Mouse (Mus musculus): ENCODE measurements around the gene Alpi. TPM values are rescaled to one million over a fixed set of nuclear protein-coding genes. Genes with fewer than 3 reads are reported as not detected.
A peak's percentile ranks its signal among the peaks of the same experiment; 100 is the strongest.

Gene Alpi
- polyA plus RNA-seq (2016; fragmentation: Nextera tagmentation; extraction: Ambion mirVana), result not detected in 2 replicates

DNA sequence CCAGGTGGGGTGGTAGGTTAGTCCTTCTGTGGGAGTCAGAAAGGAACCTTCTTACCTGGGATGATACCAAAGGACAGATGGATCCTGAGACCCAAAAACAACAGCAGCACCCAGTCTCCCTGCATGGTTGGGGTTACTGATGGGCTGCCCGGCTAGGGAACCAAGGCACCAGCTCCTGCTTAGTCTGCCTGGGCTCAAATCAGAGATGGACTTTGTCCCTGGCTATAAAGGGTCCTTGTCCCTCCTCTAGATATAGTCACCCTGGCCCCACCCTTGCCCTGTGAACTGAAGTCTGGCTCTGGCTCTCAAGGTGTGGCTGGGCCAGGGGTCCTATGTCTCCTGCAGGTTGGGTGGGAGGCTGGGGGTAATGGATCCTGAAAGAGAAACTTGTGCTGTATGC, at the start of gene Alpi:
Gene Alpi, minus strand, starts transcription at position 196 of the 400 bp plus-strand sequence.
- 80% methylated on average over 1 of the region's 1 CpGs for WGBS (ENCODE audit: insufficient replicate concordance)
- peaks cover 6% of the 10 kb centered on the region; the same call in 1 of the 2 replicates for H3K4me1 ChIP-seq
- H3K9ac ChIP-seq, result no peak within 1 kb of the TSS
- no peaks in the 10 kb centered on the region for H3K9me3 ChIP-seq (replicated peaks)
- H3K27ac ChIP-seq, result no peak within 1 kb of the TSS
- peaks cover 16% of the 10 kb centered on the region for H3K27me3 ChIP-seq (replicated peaks)
- H3K4me3 ChIP-seq, result no peak within 1 kb of the TSS
- no peaks in the 10 kb centered on the region for H3K36me3 ChIP-seq
- no peak within 1 kb of the TSS for H3K4me2 ChIP-seq
- no peak for ATAC-seq

DNA sequence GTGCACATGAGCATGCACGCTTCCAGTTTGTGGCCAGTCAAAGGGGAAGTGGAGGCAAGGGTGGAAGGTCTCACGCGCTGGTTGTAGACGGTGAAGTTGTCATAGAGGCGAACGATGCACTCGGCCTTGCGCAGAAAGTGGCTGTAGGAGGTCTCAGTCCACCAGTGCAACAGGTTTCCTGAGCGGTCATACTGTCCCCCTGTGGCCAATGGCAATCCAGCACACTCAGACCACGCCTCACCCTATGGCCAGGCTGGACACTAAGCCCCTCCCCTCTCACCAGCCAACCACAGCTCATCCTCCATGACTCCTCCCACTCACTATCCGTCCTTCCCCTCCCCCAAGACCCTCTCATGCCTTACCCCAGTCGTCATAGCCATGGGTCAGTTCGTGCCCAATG, 48.0 kb upstream of the Alpi start:
- H3K9ac ChIP-seq, result no peak overlapping the region
- H3K36me3 ChIP-seq, result no peaks in the 10 kb centered on the region
- peak overlapping the region; percentile 18 for H3K4me2 ChIP-seq
- H3K9me3 ChIP-seq (replicated peaks), result no peaks in the 10 kb centered on the region
- H3K27ac ChIP-seq, result no peak overlapping the region
- H3K4me1 ChIP-seq, result 0 out of 2 replicates have a peak, but pooled peaks cover 3% of the 10 kb centered on the region
- no peak overlapping the region for H3K4me3 ChIP-seq
- no peak for ATAC-seq
- peaks cover 85% of the 10 kb centered on the region for H3K27me3 ChIP-seq (replicated peaks)
- 34% methylated on average over 13 of the region's 13 CpGs for WGBS (ENCODE audit: insufficient replicate concordance)

DNA sequence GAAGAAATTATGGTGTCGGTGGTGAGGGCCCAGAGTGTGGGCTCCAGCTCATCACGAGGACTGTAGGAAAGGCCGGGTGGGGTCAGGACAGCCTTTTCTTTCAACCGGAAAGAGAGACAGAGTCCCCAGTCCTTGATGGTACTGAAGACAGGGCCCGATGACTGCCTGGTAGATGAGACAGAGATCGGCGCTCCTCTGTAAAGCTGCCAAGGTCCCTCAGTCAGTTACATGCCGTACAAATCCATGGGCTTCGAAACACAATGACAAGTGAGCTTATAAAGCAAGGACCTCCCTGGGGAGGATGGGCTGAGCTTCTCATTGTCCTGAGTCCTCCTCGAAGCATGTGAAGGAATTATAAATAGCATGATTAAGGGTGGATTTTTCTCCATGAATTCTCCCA, 41.7 kb upstream of the Alpi start:
- H3K4me2 ChIP-seq, result no peak overlapping the region
- no peak overlapping the region for H3K9ac ChIP-seq
- H3K27me3 ChIP-seq (replicated peaks), result peaks cover 36% of the 10 kb centered on the region
- no peak overlapping the region for H3K27ac ChIP-seq
- no peak for ATAC-seq
- H3K4me3 ChIP-seq, result no peak overlapping the region
- no peaks in the 10 kb centered on the region for H3K36me3 ChIP-seq
- H3K9me3 ChIP-seq (replicated peaks), result no peaks in the 10 kb centered on the region
- H3K4me1 ChIP-seq, result no peaks in the 10 kb centered on the region
- 70% methylated on average over 10 of the region's 10 CpGs for WGBS (ENCODE audit: insufficient replicate concordance)

DNA sequence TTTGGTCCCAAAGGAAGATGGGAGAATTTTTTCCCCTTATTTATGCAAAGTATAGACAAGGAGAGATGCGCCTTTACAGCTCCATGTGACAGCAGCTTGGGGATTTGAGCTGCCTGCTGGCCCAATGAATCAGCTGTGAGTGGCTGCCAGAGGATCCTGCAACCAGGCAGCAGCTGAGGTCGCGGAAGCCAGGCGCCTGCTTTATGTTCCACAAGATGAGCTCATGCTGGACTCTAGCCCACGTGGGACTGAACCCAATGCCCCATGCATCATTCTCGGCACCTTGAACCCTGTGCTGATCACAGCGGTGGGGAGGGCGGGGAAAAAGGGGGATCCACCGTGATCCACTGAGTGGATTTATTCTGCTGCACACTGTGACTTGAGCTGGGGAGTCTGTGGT, 41.0 kb upstream of the Alpi start:
- WGBS (ENCODE audit: insufficient replicate concordance), result 71% methylated on average over 9 of the region's 9 CpGs
- ATAC-seq, result no peak
- no peaks in the 10 kb centered on the region for H3K36me3 ChIP-seq
- no peaks in the 10 kb centered on the region for H3K9me3 ChIP-seq (replicated peaks)
- H3K27ac ChIP-seq, result no peak overlapping the region
- no peaks in the 10 kb centered on the region for H3K4me1 ChIP-seq
- no peak overlapping the region for H3K9ac ChIP-seq
- H3K4me3 ChIP-seq, result no peak overlapping the region
- no peak overlapping the region for H3K4me2 ChIP-seq
- peaks cover 29% of the 10 kb centered on the region; the same call in 1 of the 2 replicates for H3K27me3 ChIP-seq (replicated peaks)

DNA sequence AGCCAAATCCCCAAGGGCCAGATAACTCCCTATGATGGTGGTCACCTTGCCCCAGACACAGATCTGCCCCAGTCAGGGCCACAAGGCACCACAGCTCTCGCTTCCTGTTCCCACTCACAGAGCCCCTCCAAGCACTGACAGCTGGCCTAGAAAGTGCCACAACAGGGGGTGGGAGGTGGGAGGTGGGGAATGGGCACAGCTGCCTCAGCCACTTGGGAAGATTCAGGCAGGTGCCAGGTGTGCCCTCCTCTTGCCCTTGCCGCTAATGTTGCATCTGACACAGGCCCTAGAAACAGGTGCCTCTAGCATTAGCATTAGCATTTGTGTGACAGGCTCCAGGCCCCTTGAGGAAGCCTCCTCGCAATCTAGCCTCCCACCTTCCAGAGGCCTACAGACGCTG, 40.1 kb upstream of the Alpi start:
- no peaks in the 10 kb centered on the region for H3K4me1 ChIP-seq
- H3K27ac ChIP-seq, result no peak overlapping the region
- peaks cover 21% of the 10 kb centered on the region; the same call in 1 of the 2 replicates for H3K27me3 ChIP-seq (replicated peaks)
- H3K36me3 ChIP-seq, result no peaks in the 10 kb centered on the region
- no peak for ATAC-seq
- 69% methylated on average over 4 of the region's 4 CpGs for WGBS (ENCODE audit: insufficient replicate concordance)
- no peak overlapping the region for H3K4me3 ChIP-seq
- H3K4me2 ChIP-seq, result no peak overlapping the region
- no peak overlapping the region for H3K9ac ChIP-seq
- H3K9me3 ChIP-seq (replicated peaks), result no peaks in the 10 kb centered on the region

DNA sequence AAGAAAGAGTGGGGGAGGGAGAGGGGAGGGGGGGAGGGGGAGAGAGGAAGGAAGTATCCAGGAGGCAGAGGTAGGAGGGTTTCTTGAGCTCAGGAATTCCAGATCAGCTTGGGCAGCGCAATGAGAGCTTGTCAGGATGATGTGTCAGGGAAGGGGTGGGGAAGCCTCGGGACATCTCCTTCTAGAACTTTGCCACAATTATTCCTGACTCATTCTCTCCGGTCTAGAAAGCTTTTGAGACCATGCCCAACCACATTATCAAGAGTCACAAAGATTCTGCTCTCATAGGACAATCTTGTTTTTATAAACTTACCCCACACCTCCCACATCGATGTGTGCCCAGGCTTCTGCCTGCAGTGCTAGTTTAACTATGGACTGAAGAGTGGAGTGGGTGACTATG, 30.4 kb upstream of the Alpi start:
- Histone ChIP-seq H3K27me3 (replicated peaks) (peaks cover 26% of the 10 kb centered on the region), H3K27ac (no peak overlapping the region), H3K4me1 (no peaks in the 10 kb centered on the region), H3K4me3 (no peak overlapping the region), H3K9me3 (replicated peaks) (no peaks in the 10 kb centered on the region), H3K9ac (no peak overlapping the region), H3K36me3 (no peaks in the 10 kb centered on the region), H3K4me2 (no peak overlapping the region)
- ATAC-seq, result no peak
- WGBS (ENCODE audit: insufficient replicate concordance), result 72% methylated on average over 4 of the region's 4 CpGs

DNA sequence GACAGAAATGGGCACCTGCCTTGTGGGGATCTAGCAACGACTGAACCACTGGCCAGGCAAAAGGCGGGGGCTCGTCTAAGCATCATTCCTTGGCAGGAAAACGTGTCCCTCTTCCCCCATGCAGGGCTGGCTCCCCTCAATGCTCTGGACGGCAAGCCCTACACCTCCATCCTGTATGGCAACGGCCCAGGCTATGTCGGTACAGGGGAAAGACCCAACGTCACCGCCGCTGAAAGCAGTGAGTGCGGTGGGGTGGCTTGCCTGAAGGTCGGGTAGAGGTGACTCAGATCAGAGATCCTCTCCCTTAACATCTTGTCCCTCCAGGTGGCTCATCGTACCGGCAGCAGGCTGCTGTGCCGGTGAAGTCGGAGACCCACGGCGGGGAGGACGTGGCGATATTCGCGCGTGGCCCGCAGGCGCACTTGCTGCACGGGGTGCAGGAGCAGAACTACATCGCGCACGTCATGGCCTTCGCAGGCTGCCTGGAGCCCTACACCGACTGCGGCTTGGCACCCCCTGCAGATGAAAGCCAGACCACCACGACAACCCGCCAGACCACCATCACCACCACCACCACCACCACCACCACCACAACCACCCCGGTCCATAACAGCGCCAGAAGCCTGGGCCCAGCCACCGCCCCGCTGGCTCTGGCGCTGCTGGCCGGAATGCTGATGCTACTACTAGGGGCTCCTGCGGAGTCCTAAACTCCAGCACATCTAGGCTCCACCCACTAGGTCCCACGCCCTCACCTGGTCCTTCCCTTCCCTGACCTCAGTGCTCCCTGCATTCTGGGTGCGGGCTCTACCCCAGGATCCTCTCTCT, 26.0 kb upstream of the Alpi start:
- Histone ChIP-seq H3K4me3 (no peak overlapping the region), H3K4me2 (no peak overlapping the region), H3K27me3 (replicated peaks) (peaks cover 46% of the 10 kb centered on the region), H3K9me3 (replicated peaks) (no peaks in the 10 kb centered on the region), H3K36me3 (no peaks in the 10 kb centered on the region), H3K27ac (no peak overlapping the region), H3K4me1 (no peaks in the 10 kb centered on the region), H3K9ac (no peak overlapping the region)
- ATAC-seq, result no peak
- WGBS (ENCODE audit: insufficient replicate concordance), result 13% methylated on average over 42 of the region's 43 CpGs

DNA sequence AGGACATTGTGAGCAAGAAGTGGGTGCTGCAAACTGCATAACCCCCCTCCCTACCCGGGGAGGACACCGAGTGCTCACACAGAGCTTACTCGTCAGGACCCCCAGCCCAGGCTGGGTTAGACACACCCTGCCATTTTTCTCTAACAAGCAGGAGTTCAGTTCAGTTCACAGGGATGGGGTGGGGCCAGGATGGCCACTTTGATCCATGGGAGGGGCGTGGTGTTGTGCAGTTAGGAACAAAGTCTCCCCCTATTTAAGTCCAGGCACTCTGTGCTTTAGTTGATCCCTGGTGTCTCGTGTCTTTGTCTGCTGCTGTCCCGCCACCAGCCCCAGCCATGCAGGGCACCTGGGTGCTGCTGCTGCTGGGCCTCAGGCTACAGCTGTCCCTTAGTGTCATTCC, 23.3 kb upstream of the Alpi start, which contains the start of gene Akp3:
Gene Akp3, plus strand, starts transcription at position 301 of the 400 bp plus-strand sequence.
- Histone ChIP-seq H3K4me1 (no peaks in the 10 kb centered on the region), H3K36me3 (no peaks in the 10 kb centered on the region), H3K27ac (no peak within 1 kb of the TSS), H3K4me2 (no peak within 1 kb of the TSS), H3K9me3 (replicated peaks) (no peaks in the 10 kb centered on the region), H3K27me3 (replicated peaks) (peaks cover 54% of the 10 kb centered on the region), H3K4me3 (no peak within 1 kb of the TSS), H3K9ac (no peak within 1 kb of the TSS)
- 63% methylated on average over 6 of the region's 6 CpGs for WGBS (ENCODE audit: insufficient replicate concordance)
- ATAC-seq, result no peak

DNA sequence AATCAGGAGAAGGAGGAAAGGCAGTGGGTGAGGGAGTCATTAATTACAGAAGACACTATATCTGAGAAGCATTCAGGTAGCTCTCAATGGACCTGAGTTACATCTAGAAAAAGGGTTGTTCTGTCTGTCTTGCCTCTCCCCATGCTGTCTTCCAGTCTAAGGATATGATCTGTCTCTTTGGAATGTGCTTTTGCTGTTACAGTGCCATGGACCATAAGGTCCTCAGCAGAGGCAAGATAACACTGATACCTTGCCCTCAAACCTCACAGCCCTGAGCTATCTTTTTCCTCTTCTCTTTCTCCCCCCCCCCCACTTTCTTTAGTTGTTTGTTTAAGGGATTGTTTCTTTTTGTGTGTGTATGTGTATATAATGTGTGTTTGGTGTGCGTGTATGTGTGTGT, 13.4 kb upstream of the Alpi start:
- Histone ChIP-seq H3K4me1 (no peaks in the 10 kb centered on the region), H3K9ac (no peak overlapping the region), H3K36me3 (no peaks in the 10 kb centered on the region), H3K27me3 (replicated peaks) (peaks cover 11% of the 10 kb centered on the region; the same call in 1 of the 2 replicates), H3K4me2 (no peak overlapping the region), H3K9me3 (replicated peaks) (no peaks in the 10 kb centered on the region), H3K27ac (no peak overlapping the region), H3K4me3 (no peak overlapping the region)
- WGBS (ENCODE audit: insufficient replicate concordance), result 48% methylated on average over 1 of the region's 1 CpGs
- ATAC-seq, result no peak

DNA sequence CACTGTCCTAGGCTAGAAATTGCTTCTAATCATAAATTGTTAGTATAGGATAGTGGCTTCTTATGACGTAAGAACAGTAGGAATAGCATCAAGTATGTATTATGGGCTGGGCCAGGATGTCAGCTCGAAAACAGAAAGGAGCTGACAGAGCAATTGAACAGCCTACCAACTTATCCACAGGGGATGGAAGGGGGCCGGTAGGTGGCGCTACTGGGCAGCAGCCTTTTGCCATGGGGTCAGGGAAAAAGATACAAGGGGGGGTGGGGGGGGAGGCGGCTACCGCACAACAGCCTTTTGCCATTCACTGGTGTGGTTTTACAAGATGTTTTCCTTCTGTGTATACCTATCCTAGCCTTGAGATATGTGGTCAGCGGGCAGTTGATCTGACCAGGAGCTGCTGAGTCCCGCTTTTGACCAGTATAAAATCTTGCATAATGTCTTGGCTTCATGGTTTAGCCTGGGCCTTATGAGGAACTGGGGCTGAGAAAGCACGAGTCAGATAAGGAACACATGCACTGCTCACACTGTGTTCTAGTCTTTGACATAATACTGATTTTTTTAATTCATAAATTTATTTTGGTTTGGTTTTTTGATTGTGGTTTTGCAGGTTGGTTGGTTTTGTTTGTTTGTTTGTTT, 10.4 kb upstream of the Alpi start:
- Histone ChIP-seq H3K36me3 (no peaks in the 10 kb centered on the region), H3K9ac (no peak overlapping the region), H3K4me1 (no peaks in the 10 kb centered on the region), H3K4me2 (no peak overlapping the region), H3K4me3 (no peak overlapping the region), H3K27me3 (replicated peaks) (0 out of 2 replicates have a peak, but pooled peaks cover 1% of the 10 kb centered on the region), H3K27ac (no peak overlapping the region), H3K9me3 (replicated peaks) (no peaks in the 10 kb centered on the region)
- 21% methylated on average over 9 of the region's 9 CpGs for WGBS (ENCODE audit: insufficient replicate concordance)
- no peak for ATAC-seq

DNA sequence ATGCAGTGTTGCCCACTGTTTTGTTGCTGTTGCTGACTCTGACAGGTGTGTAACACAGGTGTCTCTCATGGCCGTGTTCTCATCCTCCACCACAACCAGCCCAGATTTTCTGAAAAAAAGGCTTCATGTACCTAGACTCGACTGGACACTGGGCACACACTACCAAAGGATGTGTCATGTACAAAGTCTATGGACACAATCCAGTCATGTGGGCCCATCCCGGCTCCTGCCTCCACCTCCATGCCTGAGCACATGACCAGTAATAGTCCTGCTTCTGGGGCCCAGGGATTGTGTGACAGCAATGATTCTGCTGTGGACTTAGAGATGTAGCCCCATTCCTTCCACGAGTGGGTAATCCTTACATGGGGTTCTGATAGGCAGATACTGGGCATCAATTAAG, 7.2 kb upstream of the Alpi start:
- no peak overlapping the region for H3K27ac ChIP-seq
- no peaks in the 10 kb centered on the region; the same call in 1 of the 2 replicates for H3K27me3 ChIP-seq (replicated peaks)
- no peaks in the 10 kb centered on the region for H3K36me3 ChIP-seq
- no peak overlapping the region for H3K4me3 ChIP-seq
- H3K4me2 ChIP-seq, result no peak overlapping the region
- no peaks in the 10 kb centered on the region for H3K4me1 ChIP-seq
- ATAC-seq, result no peak
- H3K9me3 ChIP-seq (replicated peaks), result no peaks in the 10 kb centered on the region
- H3K9ac ChIP-seq, result no peak overlapping the region
- 74% methylated on average over 4 of the region's 4 CpGs for WGBS (ENCODE audit: insufficient replicate concordance)

DNA sequence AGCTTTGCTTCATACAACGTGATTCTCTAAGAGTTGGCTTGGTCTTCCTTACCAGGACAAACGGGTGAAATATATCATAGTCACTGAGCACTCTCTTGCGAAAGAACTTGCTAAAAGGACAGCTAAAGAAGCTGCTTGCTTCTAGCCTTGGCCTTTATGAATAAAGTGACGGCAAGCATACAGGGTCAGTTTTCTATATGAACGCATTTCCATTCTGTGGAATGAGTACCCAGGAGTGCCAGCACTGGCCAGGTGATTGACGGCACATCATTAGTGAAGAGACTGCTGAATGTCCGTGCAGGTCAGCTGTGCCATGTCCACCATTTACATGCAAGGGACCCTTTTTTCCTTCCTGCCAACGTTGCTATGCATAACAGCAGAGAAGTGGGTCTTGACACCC, 5.1 kb upstream of the Alpi start:
- Histone ChIP-seq H3K27ac (no peak overlapping the region), H3K9ac (no peak overlapping the region), H3K4me3 (no peak overlapping the region), H3K9me3 (replicated peaks) (no peaks in the 10 kb centered on the region), H3K36me3 (no peaks in the 10 kb centered on the region), H3K4me2 (no peak overlapping the region), H3K4me1 (0 out of 2 replicates have a peak, but pooled peaks cover 5% of the 10 kb centered on the region), H3K27me3 (replicated peaks) (no peaks in the 10 kb centered on the region; the same call in 1 of the 2 replicates)
- WGBS (ENCODE audit: insufficient replicate concordance), result 65% methylated on average over 8 of the region's 8 CpGs
- no peak for ATAC-seq

Measured in liver, embryonic 12.5 days (tissue).